Mouse (Mus musculus): ENCODE results near the gene Ssr1. TPM values are rescaled to one million over a fixed set of nuclear protein-coding genes. Genes with fewer than 3 reads are reported as not detected.

Gene Ssr1
- polyA plus RNA-seq, 1 experiment from 2014 or later = 55.1 TPM

DNA sequence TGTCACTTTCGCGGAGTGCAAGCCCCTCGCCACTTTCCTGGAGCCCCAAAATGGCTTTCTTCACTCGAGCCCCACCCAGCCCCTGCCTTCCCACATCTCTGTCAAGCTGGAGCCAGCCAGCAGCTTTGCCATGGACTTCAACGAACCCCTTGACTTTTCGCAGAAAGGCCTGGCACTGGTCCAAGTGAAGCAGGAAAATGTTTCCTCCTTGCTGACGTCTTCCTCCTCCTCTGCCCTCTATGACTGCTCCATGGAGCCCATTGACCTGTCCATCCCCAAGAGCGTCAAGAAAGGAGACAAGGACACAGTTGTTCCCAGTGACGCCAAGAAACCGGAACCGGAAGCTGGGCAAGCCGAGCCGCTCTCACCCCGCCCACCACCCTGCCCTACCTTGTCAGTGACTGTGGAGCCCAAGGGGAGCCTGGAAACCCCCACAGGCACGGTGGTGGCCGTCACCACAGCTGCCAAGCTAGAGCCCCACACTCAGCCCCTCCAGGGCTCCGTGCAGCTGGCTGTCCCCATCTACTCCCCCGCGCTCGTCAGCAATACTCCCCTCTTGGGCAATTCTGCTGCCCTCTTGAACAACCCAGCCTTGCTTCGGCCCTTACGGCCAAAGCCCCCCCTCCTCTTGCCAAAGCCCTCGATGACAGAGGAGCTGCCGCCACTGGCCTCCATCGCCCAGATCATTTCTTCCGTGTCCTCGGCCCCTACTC is 62.7 kb downstream of the Ssr1 start:
- no peak for TF ChIP-seq EP300 (IDR thresholded peaks at IDR 0.05; ENCODE audit: low read depth)
- TF ChIP-seq CTCF (IDR thresholded peaks at IDR 0.05; ENCODE audit: low read depth) = no peak
- H3K36me3 ChIP-seq (replicated peaks; ENCODE audit: insufficient read depth, low read length) = peaks cover 77% of the 10 kb centered on the region
- no peak overlapping the region for H3K27ac ChIP-seq (ENCODE audit: low read depth)
- H3K4me2 ChIP-seq (ENCODE audit: low read depth, low read length) = no peak overlapping the region
- H3K4me3 ChIP-seq (ENCODE audit: low read depth, low read length) = no peak overlapping the region
- no peak overlapping the region for H3K9ac ChIP-seq (replicated peaks)
- no peaks in the 10 kb centered on the region for H3K27me3 ChIP-seq (ENCODE audit: insufficient read depth, low read length)
- no peaks in the 10 kb centered on the region for H3K9me3 ChIP-seq (ENCODE audit: low read length)
- ATAC-seq = no peak
- no peaks in the 10 kb centered on the region for H3K4me1 ChIP-seq (ENCODE audit: insufficient read depth)
- no peak for DNase-seq
- 75% methylated on average over 27 of the region's 27 CpGs for WGBS (ENCODE audit: insufficient replicate concordance)

DNA sequence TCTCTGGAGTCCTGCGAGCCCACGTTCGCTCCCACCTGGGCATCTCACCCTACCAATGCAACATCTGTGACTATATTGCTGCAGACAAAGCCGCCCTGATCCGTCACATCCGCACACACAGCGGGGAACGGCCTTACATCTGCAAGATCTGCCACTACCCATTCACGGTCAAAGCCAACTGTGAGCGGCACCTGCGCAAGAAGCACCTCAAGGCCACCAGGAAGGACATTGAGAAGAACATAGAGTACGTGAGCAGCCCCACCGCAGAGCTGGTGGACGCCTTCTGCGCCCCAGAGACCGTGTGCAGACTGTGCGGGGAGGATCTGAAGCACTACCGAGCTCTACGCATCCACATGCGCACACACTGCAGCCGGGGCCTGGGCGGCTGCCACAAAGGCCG is 63.4 kb downstream of the Ssr1 start:
- WGBS (ENCODE audit: insufficient replicate concordance) = 96% methylated on average over 23 of the region's 23 CpGs
- peaks cover 80% of the 10 kb centered on the region for H3K36me3 ChIP-seq (replicated peaks; ENCODE audit: insufficient read depth, low read length)

DNA sequence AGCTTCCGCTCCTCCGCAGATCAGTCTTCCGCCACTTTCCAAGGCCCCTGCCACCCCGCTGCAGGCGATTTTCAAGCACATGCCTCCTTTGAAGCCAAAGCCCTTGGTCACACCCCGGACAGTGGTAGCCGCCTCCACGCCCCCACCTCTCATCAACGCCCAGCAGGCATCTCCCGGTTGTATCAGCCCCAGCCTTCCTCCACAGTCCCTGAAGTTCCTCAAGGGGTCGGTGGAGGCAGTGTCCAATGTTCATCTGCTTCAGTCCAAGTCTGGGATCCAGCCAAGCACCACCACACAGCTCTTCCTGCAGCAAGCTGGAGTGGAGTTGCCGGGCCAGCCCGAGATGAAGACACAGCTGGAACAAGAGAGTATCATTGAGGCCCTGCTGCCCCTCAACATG is 63.9 kb downstream of the Ssr1 start:
- no peaks in the 10 kb centered on the region for H3K27me3 ChIP-seq (ENCODE audit: insufficient read depth, low read length)
- no peak for DNase-seq
- H3K36me3 ChIP-seq (replicated peaks; ENCODE audit: insufficient read depth, low read length) = peaks cover 79% of the 10 kb centered on the region
- TF ChIP-seq EP300 (IDR thresholded peaks at IDR 0.05; ENCODE audit: low read depth) (no peak), CTCF (IDR thresholded peaks at IDR 0.05; ENCODE audit: low read depth) (no peak)
- WGBS (ENCODE audit: insufficient replicate concordance) = 84% methylated on average over 13 of the region's 13 CpGs
- no peak overlapping the region for H3K27ac ChIP-seq (ENCODE audit: low read depth)
- H3K4me3 ChIP-seq (ENCODE audit: low read depth, low read length) = no peak overlapping the region
- H3K4me2 ChIP-seq (ENCODE audit: low read depth, low read length) = no peak overlapping the region
- H3K4me1 ChIP-seq (ENCODE audit: insufficient read depth) = no peaks in the 10 kb centered on the region
- ATAC-seq = no peak
- no peaks in the 10 kb centered on the region for H3K9me3 ChIP-seq (ENCODE audit: low read length)
- no peak overlapping the region for H3K9ac ChIP-seq (replicated peaks)

More for the DNA sequence above, 63.4 kb downstream of the Ssr1 start:
- H3K4me2 ChIP-seq (ENCODE audit: low read depth, low read length) = no peak overlapping the region
- TF ChIP-seq CTCF (IDR thresholded peaks at IDR 0.05; ENCODE audit: low read depth) = no peak
- TF ChIP-seq EP300 (IDR thresholded peaks at IDR 0.05; ENCODE audit: low read depth) = no peak
- no peak overlapping the region for H3K4me3 ChIP-seq (ENCODE audit: low read depth, low read length)
- no peak for ATAC-seq
- no peaks in the 10 kb centered on the region for H3K4me1 ChIP-seq (ENCODE audit: insufficient read depth)
- H3K27me3 ChIP-seq (ENCODE audit: insufficient read depth, low read length) = no peaks in the 10 kb centered on the region
- DNase-seq = no peak
- no peak overlapping the region for H3K9ac ChIP-seq (replicated peaks)
- H3K27ac ChIP-seq (ENCODE audit: low read depth) = no peak overlapping the region
- H3K9me3 ChIP-seq (ENCODE audit: low read length) = no peaks in the 10 kb centered on the region

DNA sequence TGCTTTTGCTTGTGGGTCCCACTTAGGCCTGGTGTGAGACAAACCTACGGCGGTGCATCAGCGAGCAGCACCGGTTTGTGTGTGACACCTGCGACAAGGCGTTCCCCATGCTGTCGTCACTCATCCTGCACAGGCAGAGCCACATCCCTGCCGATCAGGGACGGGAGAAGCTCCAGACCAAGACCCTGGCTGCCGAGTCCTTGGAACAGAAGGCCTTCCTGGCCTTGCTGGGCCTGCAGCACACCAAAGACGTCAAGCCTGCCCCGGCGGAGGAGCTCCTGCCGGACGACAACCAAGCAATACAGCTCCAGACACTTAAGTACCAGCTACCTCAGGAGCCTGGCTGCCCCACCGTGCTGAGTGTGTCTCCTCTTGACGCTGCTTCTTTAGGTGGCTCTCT is 64.5 kb downstream of the Ssr1 start:
- H3K4me2 ChIP-seq (ENCODE audit: low read depth, low read length) = no peak overlapping the region
- no peak overlapping the region for H3K27ac ChIP-seq (ENCODE audit: low read depth)
- ATAC-seq = no peak
- no peak overlapping the region for H3K4me3 ChIP-seq (ENCODE audit: low read depth, low read length)
- no peak for DNase-seq
- H3K27me3 ChIP-seq (ENCODE audit: insufficient read depth, low read length) = no peaks in the 10 kb centered on the region
- WGBS (ENCODE audit: insufficient replicate concordance) = 91% methylated on average over 17 of the region's 17 CpGs
- H3K36me3 ChIP-seq (replicated peaks; ENCODE audit: insufficient read depth, low read length) = peaks cover 79% of the 10 kb centered on the region
- no peak overlapping the region for H3K9ac ChIP-seq (replicated peaks)
- H3K4me1 ChIP-seq (ENCODE audit: insufficient read depth) = no peaks in the 10 kb centered on the region
- no peak for TF ChIP-seq CTCF (IDR thresholded peaks at IDR 0.05; ENCODE audit: low read depth)
- TF ChIP-seq EP300 (IDR thresholded peaks at IDR 0.05; ENCODE audit: low read depth) = no peak
- no peaks in the 10 kb centered on the region for H3K9me3 ChIP-seq (ENCODE audit: low read length)

DNA sequence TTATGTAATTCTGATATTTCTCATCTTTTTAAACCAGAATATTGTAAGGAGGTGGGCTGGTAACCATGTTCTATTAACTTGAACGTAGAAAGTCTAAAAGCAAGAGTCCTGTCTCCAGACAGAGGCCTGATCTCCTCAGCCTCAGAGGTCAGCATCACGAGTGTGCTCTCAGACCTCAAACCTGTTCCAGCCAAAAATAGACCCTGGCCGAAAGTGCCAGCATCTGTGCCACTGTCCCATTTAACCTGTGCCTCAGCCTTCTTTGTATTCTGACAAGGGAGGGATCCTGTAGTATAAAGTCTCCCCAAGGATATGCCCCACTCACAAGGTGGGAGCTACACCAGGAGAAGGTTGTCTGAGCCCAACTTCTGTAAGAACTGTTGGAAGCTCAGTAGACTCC is 67.6 kb downstream of the Ssr1 start:
- DNase-seq (no peak), ATAC-seq (no peak)
- peaks cover 79% of the 10 kb centered on the region for H3K36me3 ChIP-seq (replicated peaks; ENCODE audit: insufficient read depth, low read length)
- no peaks in the 10 kb centered on the region for H3K27me3 ChIP-seq (ENCODE audit: insufficient read depth, low read length)
- H3K27ac ChIP-seq (ENCODE audit: low read depth) = no peak overlapping the region
- H3K9me3 ChIP-seq (ENCODE audit: low read length) = no peaks in the 10 kb centered on the region
- H3K4me3 ChIP-seq (ENCODE audit: low read depth, low read length) = no peak overlapping the region
- H3K4me2 ChIP-seq (ENCODE audit: low read depth, low read length) = no peak overlapping the region
- WGBS (ENCODE audit: insufficient replicate concordance) = 84% methylated on average over 3 of the region's 3 CpGs
- no peak for TF ChIP-seq EP300 (IDR thresholded peaks at IDR 0.05; ENCODE audit: low read depth)
- no peak for TF ChIP-seq CTCF (IDR thresholded peaks at IDR 0.05; ENCODE audit: low read depth)
- no peak overlapping the region for H3K9ac ChIP-seq (replicated peaks)
- H3K4me1 ChIP-seq (ENCODE audit: insufficient read depth) = no peaks in the 10 kb centered on the region

DNA sequence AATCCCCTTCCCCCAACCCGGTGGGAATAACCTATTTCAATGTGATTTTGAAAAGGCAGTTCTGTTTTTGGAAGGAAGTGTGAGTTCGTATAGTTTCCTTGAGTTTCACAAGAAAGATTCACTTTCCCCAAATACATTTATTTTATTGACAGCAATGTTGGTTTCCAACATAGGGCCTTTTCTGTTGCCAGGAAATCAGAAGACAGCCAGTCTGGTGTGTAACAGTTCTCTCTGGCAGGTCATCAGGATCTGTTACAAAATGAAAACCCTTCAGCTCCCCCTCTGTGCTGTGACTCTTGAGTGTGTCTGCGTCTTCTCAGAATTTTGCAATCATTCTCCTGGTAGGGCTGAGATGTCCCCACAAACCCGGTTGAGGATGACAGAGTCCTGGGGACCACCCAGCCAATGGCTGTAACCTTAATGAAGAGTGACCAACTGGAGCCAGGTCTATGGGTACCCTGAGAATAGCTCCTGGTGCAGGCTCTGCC is 69.5 kb downstream of the Ssr1 start:
- no peak for ATAC-seq
- no peak for DNase-seq
- Histone ChIP-seq H3K4me2 (ENCODE audit: low read depth, low read length) (no peak overlapping the region), H3K36me3 (replicated peaks; ENCODE audit: insufficient read depth, low read length) (peaks cover 76% of the 10 kb centered on the region), H3K4me1 (ENCODE audit: insufficient read depth) (no peaks in the 10 kb centered on the region), H3K9ac (replicated peaks) (no peak overlapping the region), H3K4me3 (ENCODE audit: low read depth, low read length) (no peak overlapping the region), H3K27me3 (ENCODE audit: insufficient read depth, low read length) (no peaks in the 10 kb centered on the region), H3K9me3 (ENCODE audit: low read length) (no peaks in the 10 kb centered on the region), H3K27ac (ENCODE audit: low read depth) (no peak overlapping the region; the same call in 1 of the 2 replicates)
- WGBS (ENCODE audit: insufficient replicate concordance) = 66% methylated on average over 4 of the region's 4 CpGs
- TF ChIP-seq EP300 (IDR thresholded peaks at IDR 0.05; ENCODE audit: low read depth) = no peak
